Mouse (Mus musculus) adipocyte (in vitro differentiated cells): ENCODE results near the gene Cadps.

Source experiments
- DNase-seq: peaks from one replicate; pipeline ENCODE4 v3.0.0-alpha.2; 2016; ENCODE audit warnings: low spot score

The Cadps gene

DNA sequence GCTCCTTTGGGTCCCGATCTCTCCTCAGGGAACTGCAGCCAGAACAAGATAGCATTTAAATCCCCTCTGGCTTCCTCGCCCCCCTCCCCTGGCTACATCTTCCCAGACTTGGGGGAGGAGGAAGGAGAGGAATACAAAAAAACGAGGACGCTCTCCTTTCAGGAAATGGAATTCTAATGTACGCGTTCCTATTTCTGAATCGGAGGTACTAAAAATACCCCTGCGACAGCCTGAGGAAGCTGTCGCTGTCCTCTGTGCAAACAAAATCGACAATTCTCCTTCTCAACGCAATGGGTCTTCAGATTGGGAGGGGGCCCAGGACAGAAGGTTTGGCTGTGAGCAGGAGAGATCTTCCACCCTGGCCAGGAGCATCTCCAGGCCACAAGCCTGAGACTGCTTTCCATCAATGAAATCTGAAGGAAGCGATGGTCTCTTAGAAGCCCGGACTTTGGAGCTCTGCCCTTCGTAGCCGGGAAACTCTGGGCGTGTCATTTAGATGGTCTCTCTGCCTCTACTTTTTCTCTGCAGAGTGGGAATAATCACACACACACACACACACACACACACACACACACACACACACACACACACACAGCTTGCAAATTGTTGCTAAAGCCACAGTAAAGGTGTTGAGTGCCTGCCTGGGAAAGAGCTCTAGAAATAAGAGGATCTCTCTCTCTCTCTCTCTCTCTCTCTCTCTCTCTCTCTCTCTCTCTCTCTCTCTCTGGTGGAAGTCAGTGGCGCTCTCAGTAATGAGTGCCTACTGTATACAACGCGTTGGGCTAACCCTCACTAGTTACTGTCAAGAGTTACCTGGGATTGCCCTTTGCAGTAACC is 482.4 kb downstream of the Cadps start:
- no peak for DNase-seq

DNA sequence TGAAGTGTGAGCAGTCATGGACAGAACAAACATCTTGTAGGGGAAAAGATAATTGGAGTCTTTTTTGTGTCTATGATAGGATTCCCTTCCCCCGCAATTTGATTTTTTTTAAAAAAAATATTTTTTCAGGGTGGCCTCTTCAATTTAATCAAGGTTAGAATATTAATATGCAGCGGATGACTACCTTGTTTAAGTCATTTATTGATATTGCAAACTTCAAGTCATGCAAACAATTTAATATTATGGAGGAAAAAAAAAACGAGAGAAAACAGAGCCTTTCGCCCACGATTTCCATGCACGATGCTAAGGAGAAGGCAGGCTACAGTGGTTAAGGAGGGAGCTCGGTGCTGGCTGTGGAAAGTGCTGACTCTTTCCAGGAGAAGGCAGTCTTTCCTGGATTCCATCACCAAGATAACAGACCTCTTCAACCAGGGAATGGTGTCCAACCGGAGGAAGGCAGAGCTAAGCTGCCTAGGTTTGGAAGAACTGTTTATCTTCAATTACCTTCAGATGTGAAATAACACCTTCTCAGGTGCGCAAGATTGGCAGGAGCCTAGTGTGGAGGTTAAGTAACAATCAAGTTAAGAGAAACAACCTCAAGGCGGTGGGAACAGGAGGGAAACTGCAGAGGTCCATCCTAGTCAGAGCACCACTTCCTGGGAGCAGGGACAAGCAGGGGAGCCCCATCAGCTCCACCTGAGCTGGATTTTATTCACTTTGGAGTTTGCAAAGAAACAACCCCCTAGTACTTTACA is 483.9 kb downstream of the Cadps start:
- DNase-seq, result no peak

DNA sequence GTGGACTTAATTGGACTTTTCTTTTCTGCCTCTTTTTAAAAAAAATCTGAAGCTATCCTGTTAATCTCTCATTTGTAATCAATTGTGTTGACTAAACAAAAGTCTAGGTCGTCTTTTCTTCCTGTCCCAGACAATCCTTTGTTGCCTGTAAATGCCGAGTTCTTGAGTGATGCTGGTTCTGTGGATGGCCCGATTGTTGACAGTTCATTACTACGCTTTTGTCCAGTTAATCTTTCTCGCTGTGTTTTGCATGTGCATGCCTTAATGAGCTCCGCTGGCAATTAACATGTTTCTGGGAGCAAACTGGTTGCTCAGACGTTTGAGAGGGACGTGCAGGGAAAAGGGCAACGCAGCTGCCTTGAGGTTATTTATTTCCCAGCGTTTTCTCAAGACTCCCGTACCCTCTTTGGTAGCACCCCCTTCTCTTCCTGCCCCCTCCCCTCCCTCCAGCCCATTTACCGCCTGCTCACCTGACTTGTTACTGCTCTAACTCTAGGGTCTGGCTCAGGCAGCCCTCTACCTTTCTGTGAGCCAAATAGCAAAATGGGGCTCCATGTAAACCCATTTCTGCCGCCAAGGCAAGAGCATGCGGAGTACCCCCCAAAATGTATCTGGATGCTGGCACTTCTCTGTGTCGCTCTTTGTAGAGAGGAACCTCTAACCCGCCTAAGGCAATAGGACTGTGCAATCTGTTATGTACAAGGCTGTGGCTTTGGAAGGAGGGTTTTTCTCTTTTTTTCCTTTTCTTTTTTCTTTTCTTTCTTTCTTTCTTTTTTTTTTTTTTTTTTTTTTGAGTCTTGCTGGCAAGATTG is 484.7 kb downstream of the Cadps start:
- no peak for DNase-seq

DNA sequence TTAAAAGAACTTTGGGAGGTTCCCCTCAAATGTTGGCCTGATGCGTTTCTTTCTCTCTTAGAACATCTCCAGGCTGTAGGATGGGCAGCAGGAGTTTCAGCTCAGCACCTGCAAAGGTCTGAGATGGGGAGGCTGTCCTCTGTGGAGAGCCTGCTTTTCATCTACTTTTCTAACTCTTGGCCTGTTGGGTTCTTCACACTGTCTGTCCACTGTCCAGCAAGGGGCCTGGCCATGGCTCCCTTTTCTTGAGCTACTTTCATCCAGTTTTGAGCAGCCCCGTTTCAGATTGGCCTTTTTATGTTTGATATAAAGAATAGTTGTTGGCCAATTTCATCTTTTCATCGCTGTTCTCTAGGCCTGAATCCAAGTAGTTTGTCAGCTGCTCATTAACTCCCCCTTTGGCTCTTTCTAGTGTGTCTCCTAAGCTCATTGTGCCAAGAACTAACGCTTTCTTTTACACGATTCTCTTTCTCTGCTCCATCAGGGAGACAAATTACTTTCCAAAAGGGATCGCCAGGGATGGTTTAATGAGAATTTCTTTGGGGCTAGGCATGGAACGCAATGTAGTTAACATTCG is 485.4 kb downstream of the Cadps start:
- no peak for DNase-seq

DNA sequence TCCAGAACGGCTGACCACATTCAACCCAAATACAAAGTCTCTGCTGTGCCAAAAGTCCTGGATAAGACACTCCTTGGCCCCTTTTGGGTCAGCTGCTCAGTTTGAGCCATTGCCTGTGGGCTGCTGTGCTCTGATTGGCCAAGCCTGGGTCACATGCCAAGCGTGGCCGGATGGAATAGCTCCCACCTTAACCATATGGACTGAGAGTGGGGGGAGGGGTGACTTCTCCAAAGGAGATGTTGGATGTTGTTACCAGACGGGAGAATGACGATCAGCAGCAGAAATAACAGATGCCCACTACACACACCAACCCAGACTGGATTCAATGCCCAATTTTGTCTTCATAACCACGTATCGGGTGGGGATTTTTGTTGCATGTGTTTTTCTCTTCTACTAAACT is 488.0 kb downstream of the Cadps start:
- no peak for DNase-seq

DNA sequence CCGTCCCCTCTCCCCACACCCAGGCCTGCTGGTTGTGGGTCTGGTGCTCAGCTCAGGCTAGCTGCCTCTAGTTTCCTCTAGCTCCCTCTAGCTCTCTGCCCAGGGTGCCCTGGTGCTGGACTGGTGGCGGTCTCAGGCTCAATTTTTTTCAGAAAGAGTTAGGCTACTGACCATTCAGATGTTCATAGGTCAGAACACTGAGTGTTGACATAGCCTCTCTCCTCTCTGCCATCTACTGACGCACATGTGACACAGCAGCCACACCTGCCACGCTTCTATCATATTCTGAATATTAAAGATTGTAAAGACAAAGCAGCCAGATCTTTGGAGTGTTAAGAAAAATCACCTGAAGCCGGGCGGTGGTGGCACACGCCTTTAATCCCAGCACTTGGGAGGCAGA is 489.3 kb downstream of the Cadps start:
- DNase-seq, result no peak
